Mouse (Mus musculus) liver, adult 2 months (tissue): ENCODE data around the gene Cdv3. TPM values are rescaled to one million over a fixed set of nuclear protein-coding genes. Genes with fewer than 3 reads are reported as not detected.

Source experiments
- DNase-seq: peaks from one replicate; pipeline ENCODE4 v3.0.0-alpha.2; 2011; ENCODE audit warnings: low read depth, low spot score; ENCODE audit errors: extremely low read depth
- H3K27ac ChIP-seq: fragments of 200-500 bp; replicated peaks from 2 replicates; pipeline ENCODE4 v1.5.1; 2012; ENCODE audit warnings: low read depth, mild to moderate bottlenecking, control low read depth, inconsistent platforms, low read length; ENCODE audit not compliant: insufficient read depth
- H3K27me3 ChIP-seq: fragments of 200-500 bp; 2 replicates; pipeline ENCODE4 v1.6.1; 2012; ENCODE audit warnings: mild to moderate bottlenecking, moderate library complexity, low read length, inconsistent platforms; ENCODE audit not compliant: control insufficient read depth, insufficient read depth
- H3K36me3 ChIP-seq: fragments of 200-500 bp; 2 replicates; pipeline ENCODE4 v1.6.1; 2012; ENCODE audit warnings: low read length, inconsistent platforms; ENCODE audit not compliant: control insufficient read depth, insufficient read depth
- H3K4me1 ChIP-seq: fragments of 200-500 bp; 2 replicates; pipeline ENCODE4 v1.6.1; 2011; ENCODE audit warnings: low read length; ENCODE audit not compliant: control insufficient read depth, insufficient read depth
- H3K4me3 ChIP-seq: fragments of 200-500 bp; 2 replicates; pipeline ENCODE4 v1.5.1; 2011; ENCODE audit warnings: low read depth, mild to moderate bottlenecking, control low read depth, low read length, moderate library complexity; ENCODE audit not compliant: insufficient read depth
- H3K79me2 ChIP-seq: fragments of 200-500 bp; 2 replicates; pipeline ENCODE4 v1.6.1; 2012; ENCODE audit warnings: inconsistent platforms, mild to moderate bottlenecking, low read length, moderate library complexity; ENCODE audit not compliant: control insufficient read depth, insufficient read depth
- H3K9ac ChIP-seq: fragments of 200-500 bp; 2 replicates; pipeline ENCODE4 v1.6.1; 2012; ENCODE audit warnings: low read depth, mild to moderate bottlenecking, control low read depth, inconsistent platforms, low read length
- CTCF ChIP-seq: fragments of 200-500 bp; IDR thresholded peaks from 2 replicates; pipeline ENCODE4 v1.5.1; 2011; ENCODE audit warnings: low read depth, low read length, control low read depth
- POLR2A ChIP-seq: fragments of 200-500 bp; IDR thresholded peaks from 2 replicates; pipeline ENCODE4 v1.6.1; 2011; ENCODE audit warnings: low read length, control low read depth; ENCODE audit not compliant: insufficient read depth; ENCODE audit errors: extremely low read depth
- WGBS: fragments of 180-500 bp; shearing (Covaris S2); methylation state at CpG from one replicate; pipeline ENCODE4 v1.1.7; 2018; 5-methylcytosine and 5-hydroxymethylcytosine counted together
- polyA plus RNA-seq: library from polyadenylated mRNA; depleted of rRNA; stranded (reverse); fragments of >200 nt; gene quantifications from 2 replicates; pipeline ENCODE4 v1.2.3, GENCODE M21; 2012; rRNA removed
- total RNA-seq: library from RNA; depleted of rRNA; stranded (reverse); fragments of >200 nt; gene quantifications from 2 replicates; pipeline ENCODE4 v1.2.3, GENCODE M21; 2014; rRNA removed

The Cdv3 gene
- 77.1 and 79.5 TPM in 2 replicates for total RNA-seq
- 29.2 and 33.8 TPM in 2 replicates for polyA plus RNA-seq

DNA sequence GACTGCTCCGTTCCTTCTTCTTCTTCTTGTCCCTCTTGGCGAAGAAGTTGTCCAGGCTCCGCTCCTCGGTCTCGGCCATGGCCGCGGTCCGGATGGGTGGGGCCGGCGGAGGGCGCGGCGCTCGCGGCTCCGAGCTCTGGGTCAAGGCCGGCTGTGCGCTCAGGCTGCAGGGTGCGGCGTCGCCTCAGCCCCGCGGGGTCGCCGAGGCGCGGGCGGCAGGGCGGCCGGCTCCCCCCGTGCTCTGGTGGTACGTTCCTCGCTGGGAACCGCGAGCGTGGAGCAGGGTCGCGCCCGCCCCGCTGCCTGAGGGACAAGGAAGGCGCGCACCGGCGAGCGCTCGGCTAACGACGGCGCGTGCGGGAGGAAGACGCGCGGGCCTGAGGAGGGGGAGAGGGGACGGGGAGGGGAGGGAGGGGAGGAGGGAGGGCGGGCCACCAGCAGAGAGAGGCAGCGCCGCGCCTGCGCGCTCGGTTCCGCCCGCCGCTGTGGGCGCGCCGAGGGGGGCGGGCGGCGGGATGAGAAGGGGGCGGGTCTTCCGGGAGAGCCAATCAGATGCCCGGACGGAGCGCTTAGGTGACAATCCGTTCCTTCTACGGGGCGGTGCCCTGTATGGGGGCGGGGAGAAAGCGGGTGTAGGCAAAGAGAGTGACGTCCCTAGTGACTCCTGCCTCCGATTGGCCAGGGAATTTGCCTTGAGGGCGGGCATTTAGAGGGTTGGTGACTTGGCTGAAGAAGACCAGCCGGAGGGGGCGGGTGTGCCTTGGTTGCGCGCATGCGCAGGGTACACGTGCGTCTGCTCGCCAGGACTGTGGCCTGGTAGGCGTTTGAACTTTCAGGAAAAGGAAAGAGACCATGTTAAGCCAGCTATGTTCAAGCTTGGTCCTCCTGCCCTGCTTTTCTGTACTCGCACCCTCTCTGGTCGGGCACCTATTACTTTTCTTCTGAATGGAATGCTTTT lies at the start of gene Cdv3:
Gene Cdv3 (minus strand): TSS at position 551 of the 958 bp plus-strand sequence.
- Histone ChIP-seq H3K27ac (peak within 1 kb of the TSS; percentile 95), H3K9ac (peak within 1 kb of the TSS; percentile 98), H3K4me1 (peaks cover 9% of the 10 kb centered on the region), H3K79me2 (peaks cover 10% of the 10 kb centered on the region; the same call in 1 of the 2 replicates), H3K27me3 (no peaks in the 10 kb centered on the region), H3K36me3 (peaks cover 11% of the 10 kb centered on the region), H3K4me3 (peak within 1 kb of the TSS; percentile 99)
- DNase-seq: peak; percentile 99
- no peak for TF ChIP-seq CTCF
- TF ChIP-seq POLR2A: peak; percentile 60
- WGBS: 2% methylated on average over 67 of the region's 95 CpGs

DNA sequence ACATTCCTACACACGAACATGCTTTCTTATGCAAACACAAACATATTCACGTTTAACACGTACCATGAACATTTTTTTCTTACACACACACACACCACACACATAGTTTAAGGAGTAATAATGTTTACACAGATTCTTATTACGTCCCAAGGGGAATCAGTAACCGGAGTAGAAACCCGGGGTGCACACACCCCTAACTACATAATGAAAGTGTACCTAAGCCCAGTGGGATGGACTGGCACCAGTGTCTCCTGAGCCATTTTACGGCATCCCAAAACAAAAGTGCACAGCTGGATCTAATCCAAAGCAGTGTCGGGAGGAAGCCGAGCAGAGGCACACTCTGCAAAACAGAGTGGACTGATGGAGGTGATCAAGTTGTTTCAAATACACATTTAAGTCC lies 47.8 kb upstream of the Cdv3 start:
- 73% methylated on average over 9 of the region's 9 CpGs for WGBS

DNA sequence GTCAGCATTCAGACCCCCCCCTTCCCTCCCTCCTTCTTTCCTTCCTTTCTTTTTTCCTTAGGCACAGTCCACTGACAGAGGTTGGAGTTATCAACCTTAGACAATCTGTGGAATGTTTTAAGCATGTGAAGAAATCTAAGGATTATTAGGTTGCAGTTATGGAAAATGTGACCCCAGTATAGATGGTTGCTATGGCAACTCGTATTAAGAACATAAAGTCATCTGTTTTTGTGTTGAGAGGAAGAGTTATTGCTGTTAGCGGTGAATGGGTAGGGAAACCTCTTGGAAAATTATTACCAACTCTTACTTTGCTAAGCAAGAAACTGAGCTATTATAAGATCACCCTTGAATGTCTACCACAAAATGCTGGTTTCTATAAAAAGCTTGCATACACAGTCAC lies 43.5 kb upstream of the Cdv3 start:
- Histone ChIP-seq H3K36me3 (no peaks in the 10 kb centered on the region), H3K4me3 (no peak overlapping the region), H3K27me3 (no peaks in the 10 kb centered on the region), H3K4me1 (no peaks in the 10 kb centered on the region), H3K79me2 (no peaks in the 10 kb centered on the region), H3K27ac (no peak overlapping the region), H3K9ac (no peak overlapping the region)
- DNase-seq: no peak
- no peak for TF ChIP-seq CTCF
- no peak for TF ChIP-seq POLR2A
- WGBS: 89% methylated on average over 2 of the region's 2 CpGs

More for the DNA sequence above, 47.8 kb upstream of the Cdv3 start:
- H3K4me3 ChIP-seq: no peak overlapping the region
- H3K79me2 ChIP-seq: no peaks in the 10 kb centered on the region
- no peak overlapping the region for H3K27ac ChIP-seq
- no peak for DNase-seq
- H3K27me3 ChIP-seq: no peaks in the 10 kb centered on the region
- no peak overlapping the region for H3K9ac ChIP-seq
- H3K4me1 ChIP-seq: no peaks in the 10 kb centered on the region
- no peak for TF ChIP-seq CTCF
- no peak for TF ChIP-seq POLR2A
- H3K36me3 ChIP-seq: no peaks in the 10 kb centered on the region

DNA sequence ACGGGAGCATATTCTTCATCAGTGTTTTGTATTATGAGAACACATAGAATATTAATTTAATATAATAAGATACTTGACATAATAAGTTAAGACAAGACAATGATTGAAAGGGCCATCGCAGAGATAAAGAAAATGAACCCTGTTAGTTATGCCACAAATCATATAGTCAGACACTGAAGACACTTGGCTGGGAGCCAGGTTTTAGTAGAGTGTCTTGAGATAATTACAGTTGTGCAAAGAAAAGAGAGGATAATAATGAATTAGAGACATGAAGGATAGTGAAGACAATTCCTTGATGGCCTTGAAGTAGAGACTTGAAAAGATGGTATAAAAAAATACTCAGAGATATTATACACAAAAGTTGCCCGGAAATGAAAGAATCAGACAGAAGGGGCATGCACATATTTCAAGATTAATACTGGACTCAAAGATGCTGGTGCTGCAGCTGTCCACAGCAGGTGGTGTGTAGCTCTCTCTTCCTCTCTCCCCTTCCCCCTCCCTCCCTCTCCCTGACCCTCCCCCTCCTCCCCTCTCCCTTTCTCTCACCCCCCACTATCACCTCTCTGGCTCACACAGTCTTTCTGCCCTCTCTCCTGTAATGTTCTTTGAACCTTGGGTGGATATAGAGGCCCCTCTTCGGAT lies 42.6 kb upstream of the Cdv3 start:
- 73% methylated on average over 4 of the region's 4 CpGs for WGBS
- Histone ChIP-seq H3K9ac (no peak overlapping the region), H3K27me3 (no peaks in the 10 kb centered on the region), H3K4me3 (no peak overlapping the region), H3K79me2 (no peaks in the 10 kb centered on the region), H3K27ac (no peak overlapping the region), H3K4me1 (no peaks in the 10 kb centered on the region), H3K36me3 (no peaks in the 10 kb centered on the region)
- no peak for DNase-seq
- TF ChIP-seq POLR2A: no peak
- TF ChIP-seq CTCF: no peak

DNA sequence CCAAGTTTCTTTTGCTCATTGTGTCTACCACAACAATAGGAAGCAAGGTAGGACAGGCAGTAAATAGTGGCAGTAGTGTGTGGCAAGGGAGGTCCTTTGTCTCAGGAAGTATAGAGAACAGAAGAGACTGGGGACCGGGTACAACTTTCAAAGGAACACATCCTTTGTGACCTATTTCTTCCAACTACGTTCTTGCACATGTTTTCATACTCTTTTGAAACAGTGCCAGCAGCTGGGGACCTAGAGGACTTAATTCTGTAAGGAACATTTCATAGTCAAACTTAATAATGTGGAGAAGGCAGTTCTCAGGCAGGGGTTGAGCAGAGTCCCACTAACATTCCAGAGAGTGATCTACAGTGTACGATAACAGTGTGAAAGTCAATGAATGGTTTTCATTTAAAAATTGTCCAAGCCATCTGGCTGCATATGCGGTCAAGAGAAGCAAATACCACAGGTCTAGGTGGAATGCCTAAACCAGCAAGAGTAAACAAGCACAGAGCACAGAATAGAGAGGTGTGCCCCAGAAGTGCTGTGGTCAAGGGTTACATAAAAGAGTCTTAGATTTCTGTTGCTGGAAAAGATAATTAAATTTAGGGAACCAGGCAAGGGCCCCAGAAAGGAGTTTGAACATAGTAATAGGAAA lies 37.8 kb upstream of the Cdv3 start:
- Histone ChIP-seq H3K4me1 (no peaks in the 10 kb centered on the region), H3K27ac (no peak overlapping the region), H3K36me3 (no peaks in the 10 kb centered on the region), H3K4me3 (no peak overlapping the region), H3K79me2 (no peaks in the 10 kb centered on the region), H3K9ac (no peak overlapping the region), H3K27me3 (no peaks in the 10 kb centered on the region)
- no peak for DNase-seq
- 63% methylated on average over 4 of the region's 4 CpGs for WGBS
- TF ChIP-seq CTCF (no peak), POLR2A (no peak)
